Mouse (Mus musculus) CH12.LX (cell line): Measurements from ENCODE around the gene Rab5a. TPM values are rescaled to one million over a fixed set of nuclear protein-coding genes. Genes with fewer than 3 reads are reported as not detected.
A peak's percentile ranks its signal among the peaks of the same experiment; 100 is the strongest.

ENCODE experiments used
- DNase-seq: peaks from one replicate; pipeline ENCODE4 v3.0.0-alpha.2; 2013; ENCODE audit errors: extremely low read depth
- H3K27ac ChIP-seq: 2 replicates; pipeline ENCODE4 v1.5.1; 2012; ENCODE audit warnings: low read depth, mild to moderate bottlenecking, control low read depth, moderate library complexity; ENCODE audit not compliant: insufficient read depth
- H3K27me3 ChIP-seq: replicated peaks from 2 replicates; pipeline ENCODE3; 2012; ENCODE audit warnings: inconsistent platforms
- H3K36me3 ChIP-seq, 2 experiments: replicated peaks in 1 of 2; 2 replicates each; pipeline versions ENCODE3 to v1.6.1; 2012; ENCODE audit warnings: inconsistent platforms in 1 of 2, low read length in 1 of 2, mild to moderate bottlenecking in 1 of 2, mixed read lengths in 1 of 2, moderate library complexity in 1 of 2; ENCODE audit not compliant: control insufficient read depth in 1 of 2, insufficient read depth in 1 of 2
- H3K4me1 ChIP-seq, 2 experiments: 2 replicates each; pipeline ENCODE4 v1.6.1; 2012; ENCODE audit warnings: inconsistent platforms in 1 of 2, moderate library complexity in 1 of 2; ENCODE audit not compliant: insufficient read depth in 2 of 2, control insufficient read depth in 1 of 2
- H3K4me2 ChIP-seq: 2 replicates; pipeline ENCODE4 v1.6.1; 2012; ENCODE audit warnings: low read depth, mild to moderate bottlenecking, control low read depth; ENCODE audit not compliant: poor library complexity, insufficient read depth, severe bottlenecking
- H3K4me3 ChIP-seq, 3 experiments: fragments of 150-350 bp in 1 of 3; sonication (generic) in 1 of 3; replicated peaks in 1 of 3; 2 replicates each; pipeline versions ENCODE3 to v1.5.1; 2011 to 2012; ENCODE audit warnings: low read depth in 2 of 3, low read length in 2 of 3, mild to moderate bottlenecking in 2 of 3, moderate library complexity in 2 of 3, control low read depth in 1 of 3, improper control_type of control experiment in 1 of 3, inconsistent platforms in 1 of 3, mixed read lengths in 1 of 3; ENCODE audit not compliant: poor library complexity in 1 of 3
- H3K79me2 ChIP-seq: replicated peaks from 2 replicates; pipeline ENCODE4 v1.6.1; 2012; ENCODE audit warnings: mild to moderate bottlenecking, moderate library complexity; ENCODE audit not compliant: control insufficient read depth, poor library complexity, insufficient read depth, severe bottlenecking; ENCODE audit errors: extremely low read depth
- H3K9ac ChIP-seq: 2 replicates; pipeline ENCODE4 v1.6.1; 2012; ENCODE audit warnings: low read depth, mild to moderate bottlenecking, control low read depth, moderate library complexity; ENCODE audit not compliant: insufficient read depth
- H3K9me3 ChIP-seq: replicated peaks from 2 replicates; pipeline ENCODE3; 2012; ENCODE audit warnings: low read length, inconsistent platforms, mixed read lengths
- BHLHE40 ChIP-seq: IDR thresholded peaks from 2 replicates; pipeline ENCODE4 v1.6.1; 2011; ENCODE audit warnings: mild to moderate bottlenecking, low read depth, low read length, improper control_type of control experiment
- CHD1 ChIP-seq: IDR thresholded peaks from 2 replicates; pipeline ENCODE4 v1.6.1; 2012; ENCODE audit warnings: low read depth, low read length, improper control_type of control experiment, inconsistent platforms
- CHD2 ChIP-seq: IDR thresholded peaks from 2 replicates; pipeline ENCODE4 v1.6.1; 2011; ENCODE audit warnings: low read length, improper control_type of control experiment
- CTCF ChIP-seq, 2 experiments: IDR thresholded peaks in 1 of 2; conservative IDR thresholded peaks in 1 of 2; 2 replicates each; pipeline ENCODE4 v1.5.1; 2011 to 2012; ENCODE audit warnings: low read depth in 2 of 2, low read length in 2 of 2, improper control_type of control experiment in 1 of 2, inconsistent platforms in 1 of 2, mild to moderate bottlenecking in 1 of 2, moderate library complexity in 1 of 2
- E2F4 ChIP-seq: IDR thresholded peaks from 2 replicates; pipeline ENCODE4 v1.6.1; 2011; ENCODE audit warnings: low read depth, low read length, improper control_type of control experiment; ENCODE audit not compliant: insufficient replicate concordance
- ELF1 ChIP-seq: IDR thresholded peaks from 2 replicates; pipeline ENCODE4 v1.6.1; 2014; ENCODE audit warnings: low read depth, mild to moderate bottlenecking, inconsistent platforms, low read length, improper control_type of control experiment
- EP300 ChIP-seq: IDR thresholded peaks from 2 replicates; pipeline ENCODE4 v1.6.1; 2011; ENCODE audit warnings: low read length, improper control_type of control experiment
- ETS1 ChIP-seq: conservative IDR thresholded peaks from 2 replicates; pipeline ENCODE4 v1.6.1; 2012; ENCODE audit warnings: low read depth, mild to moderate bottlenecking, inconsistent platforms, low read length, improper control_type of control experiment, moderate library complexity
- GABPA ChIP-seq: IDR thresholded peaks from 2 replicates; pipeline ENCODE4 v1.6.1; 2012; ENCODE audit warnings: low read depth, low read length, improper control_type of control experiment, inconsistent platforms; ENCODE audit not compliant: insufficient replicate concordance
- HCFC1 ChIP-seq: IDR thresholded peaks from 2 replicates; pipeline ENCODE4 v1.6.1; 2012; ENCODE audit warnings: low read depth, mild to moderate bottlenecking, inconsistent platforms, low read length, improper control_type of control experiment
- IRF4 ChIP-seq: IDR thresholded peaks from 2 replicates; pipeline ENCODE4 v1.6.1; 2014; ENCODE audit warnings: low read depth, mild to moderate bottlenecking, inconsistent platforms, low read length, improper control_type of control experiment
- JUN ChIP-seq: IDR thresholded peaks from 2 replicates; pipeline ENCODE4 v1.6.1; 2011; ENCODE audit warnings: low read depth, mild to moderate bottlenecking, low read length, improper control_type of control experiment, moderate library complexity; ENCODE audit not compliant: insufficient read depth
- JUND ChIP-seq: conservative IDR thresholded peaks from 2 replicates; pipeline ENCODE4 v1.6.1; 2011; ENCODE audit warnings: low read depth, low read length, improper control_type of control experiment
- KAT2A ChIP-seq: IDR thresholded peaks from 2 replicates; pipeline ENCODE4 v1.6.1; 2012; ENCODE audit warnings: low read length, improper control_type of control experiment, inconsistent platforms; ENCODE audit not compliant: insufficient replicate concordance
- MAFK ChIP-seq: IDR thresholded peaks from 2 replicates; pipeline ENCODE4 v1.6.1; 2011; ENCODE audit warnings: low read length, improper control_type of control experiment; ENCODE audit not compliant: insufficient replicate concordance
- MAX ChIP-seq: IDR thresholded peaks from 2 replicates; pipeline ENCODE4 v1.6.1; 2011; ENCODE audit warnings: low read length, improper control_type of control experiment
- MAZ ChIP-seq: IDR thresholded peaks from 2 replicates; pipeline ENCODE4 v1.6.1; 2012; ENCODE audit warnings: low read depth, mild to moderate bottlenecking, inconsistent platforms, low read length, improper control_type of control experiment, moderate library complexity
- MEF2A ChIP-seq: IDR thresholded peaks from 2 replicates; pipeline ENCODE4 v1.6.1; 2014; ENCODE audit warnings: low read depth, mild to moderate bottlenecking, inconsistent platforms, low read length, improper control_type of control experiment, borderline replicate concordance
- MXI1 ChIP-seq: IDR thresholded peaks from 2 replicates; pipeline ENCODE4 v1.6.1; 2011; ENCODE audit warnings: mild to moderate bottlenecking, low read depth, low read length, improper control_type of control experiment
- MYC ChIP-seq: IDR thresholded peaks from 2 replicates; pipeline ENCODE4 v1.6.1; 2011; ENCODE audit warnings: low read depth, mild to moderate bottlenecking, improper control_type of control experiment, low read length
- NELFE ChIP-seq: IDR thresholded peaks from 2 replicates; pipeline ENCODE4 v1.6.1; 2011; ENCODE audit warnings: low read depth, low read length, improper control_type of control experiment
- NRF1 ChIP-seq: IDR thresholded peaks from 2 replicates; pipeline ENCODE4 v1.6.1; 2014; ENCODE audit warnings: low read depth, mild to moderate bottlenecking, inconsistent platforms, low read length, improper control_type of control experiment, moderate library complexity
- PAX5 ChIP-seq: IDR thresholded peaks from 2 replicates; pipeline ENCODE4 v1.6.1; 2012; ENCODE audit warnings: low read length, inconsistent platforms, mixed read lengths
- POLR2A ChIP-seq: IDR thresholded peaks from 2 replicates; pipeline ENCODE4 v1.6.1; 2011; ENCODE audit warnings: low read depth, mild to moderate bottlenecking, improper control_type of control experiment, low read length
- POLR2AphosphoS2 ChIP-seq: IDR thresholded peaks from 2 replicates; pipeline ENCODE4 v1.6.1; 2011; ENCODE audit warnings: low read depth, low read length, improper control_type of control experiment
- RAD21 ChIP-seq: IDR thresholded peaks from 2 replicates; pipeline ENCODE4 v1.6.1; 2011; ENCODE audit warnings: low read depth, mild to moderate bottlenecking, low read length, improper control_type of control experiment, moderate library complexity
- RCOR1 ChIP-seq: conservative IDR thresholded peaks from 2 replicates; pipeline ENCODE4 v1.6.1; 2012; ENCODE audit warnings: low read depth, mild to moderate bottlenecking, inconsistent platforms, low read length, improper control_type of control experiment
- SIN3A ChIP-seq: IDR thresholded peaks from 2 replicates; pipeline ENCODE4 v1.6.1; 2012; ENCODE audit warnings: low read length, improper control_type of control experiment, inconsistent platforms
- SMC3 ChIP-seq: IDR thresholded peaks from 2 replicates; pipeline ENCODE4 v1.6.1; 2011; ENCODE audit warnings: low read depth, low read length, improper control_type of control experiment
- TBP ChIP-seq: conservative IDR thresholded peaks from 2 replicates; pipeline ENCODE4 v1.6.1; 2011; ENCODE audit warnings: low read depth, low read length, improper control_type of control experiment
- TCF12 ChIP-seq: IDR thresholded peaks from 2 replicates; pipeline ENCODE4 v1.6.1; 2014; ENCODE audit warnings: low read depth, mild to moderate bottlenecking, inconsistent platforms, low read length, improper control_type of control experiment
- UBTF ChIP-seq: IDR thresholded peaks from 2 replicates; pipeline ENCODE4 v1.6.1; 2012; ENCODE audit warnings: low read depth, mild to moderate bottlenecking, inconsistent platforms, low read length, improper control_type of control experiment, moderate library complexity
- USF1 ChIP-seq: IDR thresholded peaks from 2 replicates; pipeline ENCODE4 v1.6.1; 2014; ENCODE audit warnings: low read depth, mild to moderate bottlenecking, inconsistent platforms, low read length, improper control_type of control experiment
- USF2 ChIP-seq: conservative IDR thresholded peaks from 2 replicates; pipeline ENCODE4 v1.6.1; 2011; ENCODE audit warnings: low read depth, low read length, improper control_type of control experiment
- ZC3H11A ChIP-seq: IDR thresholded peaks from 2 replicates; pipeline ENCODE4 v1.6.1; 2012; ENCODE audit warnings: low read depth, mild to moderate bottlenecking, inconsistent platforms, low read length, improper control_type of control experiment
- ZKSCAN1 ChIP-seq: IDR thresholded peaks from 2 replicates; pipeline ENCODE4 v1.6.1; 2012; ENCODE audit warnings: low read depth, inconsistent platforms, low read length, improper control_type of control experiment, borderline replicate concordance
- ZMIZ1 ChIP-seq: IDR thresholded peaks from 2 replicates; pipeline ENCODE4 v1.6.1; 2012; ENCODE audit warnings: low read depth, mild to moderate bottlenecking, inconsistent platforms, low read length, improper control_type of control experiment
- ZNF384 ChIP-seq: IDR thresholded peaks from 2 replicates; pipeline ENCODE4 v1.6.1; 2012; ENCODE audit warnings: low read depth, low read length, improper control_type of control experiment, inconsistent platforms
- dilution Hi-C: fragments of 300-500 bp; cut with MboI; formaldehyde crosslinking; loops from 2 replicates; pipeline ENCODE4 v1.14.3; 2020; ENCODE audit warnings: low sequenced_read_pairs; ENCODE audit not compliant: extremely low pct_unique_long_range_greater_than_20kb, extremely low pct_ligation_motif_present
- in situ Hi-C: fragments of 300-500 bp; cut with MboI; formaldehyde crosslinking; loops from 3 replicates; pipeline ENCODE4 v1.14.3; 2019; ENCODE audit warnings: low sequenced_read_pairs, low pct_ligation_motif_present, low pct_unique_long_range_greater_than_20kb, mixed read lengths
- polyA plus RNA-seq: library from polyadenylated mRNA; unstranded; fragments of >175 nt; gene quantifications from 2 replicates; pipeline ENCODE4 v1.2.1, GENCODE M21; 2012; ENCODE audit warnings: low read depth; ENCODE audit not compliant: insufficient read length
- total RNA-seq, 2 experiments: library from RNA; depleted of rRNA; stranded (reverse); fragments of 300-350 nt in 1 of 2; fragments of >200 nt in 1 of 2; gene quantifications; 2 replicates each; pipeline ENCODE4 v1.2.3; 2012 to 2014

Gene Rab5a
- total RNA-seq (2012; rRNA removed), result 28.0 and 32.1 TPM in 2 replicates
- total RNA-seq (2014; rRNA removed), result 89.2 and 107 TPM in 2 replicates
- polyA plus RNA-seq, result 36.1 and 38.9 TPM in 2 replicates

DNA sequence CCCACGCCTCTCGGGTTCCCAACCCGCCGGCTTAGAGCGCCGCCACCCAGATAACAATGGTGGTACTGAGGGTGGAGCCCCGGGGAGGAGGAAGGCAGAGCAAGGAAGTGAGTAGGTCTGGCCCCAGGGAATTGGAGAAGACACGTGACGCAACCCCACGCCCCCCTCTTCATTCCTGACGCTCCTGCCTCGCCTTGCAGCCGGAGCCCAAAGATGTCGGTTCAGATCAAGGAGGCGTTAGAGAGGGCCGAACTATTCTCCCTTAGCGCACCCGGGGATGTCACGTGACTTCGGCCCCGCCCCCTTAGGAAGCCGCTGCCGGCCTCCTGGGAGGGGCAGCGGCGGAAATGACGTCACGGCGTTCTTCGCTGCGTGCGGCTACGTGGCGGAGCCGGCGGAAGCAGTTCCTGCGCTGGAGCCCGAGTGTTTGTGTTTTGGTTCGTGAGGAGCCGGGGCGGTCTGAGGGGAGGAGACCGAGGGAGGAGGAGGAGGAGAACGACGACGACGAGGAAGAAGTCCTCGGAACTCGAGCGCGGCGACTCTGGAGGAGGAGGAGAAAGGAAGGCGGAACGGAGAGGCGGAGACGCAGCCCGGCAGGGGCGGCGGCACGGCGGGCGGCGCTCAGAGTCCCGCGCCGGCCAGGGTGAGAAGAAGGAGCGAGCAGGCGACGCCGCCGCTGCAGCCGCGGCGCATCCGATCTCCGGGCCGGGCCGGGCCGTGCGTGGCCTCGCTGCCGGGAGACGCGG is at the start of gene Rab5a:
Gene Rab5a, plus strand, starts transcription at position 377 of the 746 bp plus-strand sequence.
- Histone ChIP-seq H3K27me3 (no peaks in the 10 kb centered on the region), H3K9me3 (no peaks in the 10 kb centered on the region), H3K4me2 (peak within 1 kb of the TSS; percentile 53), H3K79me2 (peaks cover 34% of the 10 kb centered on the region), H3K9ac (peak within 1 kb of the TSS; percentile 97), H3K36me3 (peaks cover 3 to 6% of the 10 kb centered on the region in 2 experiments), H3K4me3 (peak within 1 kb of the TSS; percentile 84 to 91 (median 89)), H3K27ac (peak within 1 kb of the TSS; percentile 88), H3K4me1 (peaks cover 2 to 27% of the 10 kb centered on the region in 2 experiments; a peak in 2 of 4 replicates)
- in situ Hi-C loops, result no loop called here
- peak; percentile 97 for DNase-seq
- TF ChIP-seq MAZ (peak; percentile 86), HCFC1 (peak; percentile 83), CHD1 (no peak), E2F4 (no peak), MAX (peak; percentile 83), CTCF (conservative IDR thresholded peaks at IDR 0.05 in 1 of 2, IDR thresholded peaks at IDR 0.05 in 1 of 2; ENCODE audit: low read depth in 2 of 2, low read length in 2 of 2) (peak in 1 of 2 experiments; percentile 47; a peak in 2 of 4 replicates), PAX5 (no peak), ZMIZ1 (no peak), EP300 (no peak), NRF1 (peak; percentile 51; the same call in 1 of the 2 replicates), ZC3H11A (no peak), MYC (peak; percentile 52; the same call in 1 of the 2 replicates), POLR2AphosphoS2 (no peak), KAT2A (peak; percentile 58; the same call in 1 of the 2 replicates), ELF1 (peak; percentile 84), CHD2 (no peak; the same call in 1 of the 2 replicates), USF2 (peak; percentile 97), RCOR1 (0 out of 2 replicates have a peak, but pooled peaks have one; percentile 5), POLR2A (peak; percentile 78), IRF4 (peak; percentile 36; the same call in 1 of the 2 replicates), JUND (no peak), GABPA (no peak), ZKSCAN1 (no peak), MXI1 (peak; percentile 77), TCF12 (no peak), ETS1 (peak; percentile 23), USF1 (peak; percentile 97), BHLHE40 (peak; percentile 94), SIN3A (peak; percentile 69; the same call in 1 of the 2 replicates), MEF2A (peak; percentile 42; the same call in 1 of the 2 replicates), UBTF (peak; percentile 68), RAD21 (no peak; the same call in 1 of the 2 replicates), ZNF384 (no peak), MAFK (no peak), NELFE (peak; percentile 45), JUN (no peak), TBP (no peak), SMC3 (no peak)
- dilution Hi-C loops, result no loop called here
